Mouse (Mus musculus) heart, postnatal 25 days (tissue): ENCODE measurements around the gene Cxadr. TPM values are rescaled to one million over a fixed set of nuclear protein-coding genes. Genes with fewer than 3 reads are reported as not detected.
"Not testable (repeated sequence)": the region's sequence is repeated elsewhere in the genome, so short reads cannot be mapped to it uniquely, and the experiment has no call there.

ENCODE experiments used
- DNase-seq: peaks from one replicate; pipeline ENCODE4 v3.0.0; 2022; ENCODE audit warnings: low spot score
- intact Hi-C: fragments of 180-260 bp; cut with DNase I; formaldehyde crosslinking; loops from one replicate; pipeline ENCODE4 v1.15.1; 2025
- total RNA-seq, 2 experiments: library from RNA; stranded (reverse); gene quantifications; 2 replicates each; pipeline ENCODE4 v1.2.3; 2021

The Cxadr gene
- total RNA-seq, 2 experiments from 2014 or later = 52.4 to 55.6 TPM

- DNase-seq = no peak
Measured at GRCm38 (mm10) chr16:78346662-78347327, 45.5 kb downstream of the Cxadr start.

GRCm38 (mm10) chr16:78347328-78347926, 46.1 kb downstream of the Cxadr start:
- DNase-seq = no peak
- intact Hi-C loops = loop anchor here (5.0 kb wide), 1 partner anchor 150 kb away; no protein-coding TSS in a partner anchor

More at GRCm38 (mm10) chr16:78346662-78347327, 45.5 kb downstream of the Cxadr start:
- intact Hi-C loops = loop anchor here (5.0 kb wide), 1 partner anchor 149 kb away; no protein-coding TSS in a partner anchor

- DNase-seq = no peak
- intact Hi-C loops = no loop called here
Measured at GRCm38 (mm10) chr16:78357757-78358156, 56.5 kb downstream of the Cxadr start.

- no peak for DNase-seq
- intact Hi-C loops = no loop called here
Measured at GRCm38 (mm10) chr16:78361466-78361865, 60.2 kb downstream of the Cxadr start.

GRCm38 (mm10) chr16:78364554-78364953, 63.3 kb downstream of the Cxadr start:
- intact Hi-C loops = not testable (repeated sequence)

GRCm38 (mm10) chr16:78371491-78372046, 70.3 kb downstream of the Cxadr start:
- intact Hi-C loops = no loop called here
- DNase-seq = no peak

More at GRCm38 (mm10) chr16:78364554-78364953, 63.3 kb downstream of the Cxadr start:
- DNase-seq = not testable (repeated sequence)

- no peak for DNase-seq
- intact Hi-C loops = no loop called here
Measured at GRCm38 (mm10) chr16:78372786-78373185, 71.5 kb downstream of the Cxadr start.

- no peak for DNase-seq
- intact Hi-C loops = no loop called here
Measured at GRCm38 (mm10) chr16:78373743-78374142, 72.5 kb downstream of the Cxadr start.

- DNase-seq = no peak
- intact Hi-C loops = loop anchor here (5.0 kb wide), 2 partner anchors 52 to 202 kb away; partner anchors contain the start of gene D16Ertd472e
Measured at GRCm38 (mm10) chr16:78375222-78375621, 73.9 kb downstream of the Cxadr start.

GRCm38 (mm10) chr16:78375821-78376691, 74.8 kb downstream of the Cxadr start:
- intact Hi-C loops = loop anchor here (5.0 kb wide), 2 partner anchors 51 to 201 kb away; partner anchors contain the start of gene D16Ertd472e
- peak; percentile 15 for DNase-seq

- intact Hi-C loops = loop anchor here (5.0 kb wide), 2 partner anchors 50 to 200 kb away; partner anchors contain the start of gene D16Ertd472e
- DNase-seq = peak; percentile 81
Measured at GRCm38 (mm10) chr16:78376745-78377570, 75.7 kb downstream of the Cxadr start, which contains the start of gene Btg3. TSS of gene Btg3 (minus strand) at chr16:78377192.

- no peak for DNase-seq
- intact Hi-C loops = loop anchor here (5.0 kb wide), 2 partner anchors 49 to 199 kb away; partner anchors contain the start of gene D16Ertd472e
Measured at GRCm38 (mm10) chr16:78378493-78378892, 77.2 kb downstream of the Cxadr start.

- intact Hi-C loops = no loop called here
- DNase-seq = no peak
Measured at GRCm38 (mm10) chr16:78389122-78389521, 87.8 kb downstream of the Cxadr start.

GRCm38 (mm10) chr16:78389986-78390385, 88.7 kb downstream of the Cxadr start:
- intact Hi-C loops = loop anchor here (5.0 kb wide), 1 partner anchor 37 kb away; no protein-coding TSS in a partner anchor
- no peak for DNase-seq

GRCm38 (mm10) chr16:78391354-78391753, 90.1 kb downstream of the Cxadr start:
- DNase-seq = no peak
- intact Hi-C loops = loop anchor here (5.0 kb wide), 1 partner anchor 36 kb away; no protein-coding TSS in a partner anchor

GRCm38 (mm10) chr16:78398734-78399133, 97.4 kb downstream of the Cxadr start:
- intact Hi-C loops = no loop called here
- DNase-seq = no peak

GRCm38 (mm10) chr16:78399423-78399822, 98.1 kb downstream of the Cxadr start:
- DNase-seq = no peak

GRCm38 (mm10) chr16:78402316-78402715, 101.0 kb downstream of the Cxadr start:
- intact Hi-C loops = no loop called here
- DNase-seq = no peak

More at GRCm38 (mm10) chr16:78399423-78399822, 98.1 kb downstream of the Cxadr start:
- intact Hi-C loops = no loop called here

- intact Hi-C loops = no loop called here
- DNase-seq = no peak
Measured at GRCm38 (mm10) chr16:78406657-78407056, 105.4 kb downstream of the Cxadr start.
